Mouse (Mus musculus): ENCODE measurements around the gene Rbbp8nl. TPM values are rescaled to one million over a fixed set of nuclear protein-coding genes. Genes with fewer than 3 reads are reported as not detected.

The Rbbp8nl gene
- not detected for polyA plus RNA-seq (2017; shearing (Covaris generic))

GRCm38 (mm10) chr2:180289440-180290108 lies at the start of gene Rbbp8nl:
Gene Rbbp8nl, minus strand, starts transcription at chr2:180289879.
- ATAC-seq = no peak

- no peak for ATAC-seq
Observed at GRCm38 (mm10) chr2:180334551-180334986, 44.9 kb upstream of the Rbbp8nl start, which contains the start of gene Gata5. Gene Gata5, minus strand, starts transcription at chr2:180334699.

DNA sequence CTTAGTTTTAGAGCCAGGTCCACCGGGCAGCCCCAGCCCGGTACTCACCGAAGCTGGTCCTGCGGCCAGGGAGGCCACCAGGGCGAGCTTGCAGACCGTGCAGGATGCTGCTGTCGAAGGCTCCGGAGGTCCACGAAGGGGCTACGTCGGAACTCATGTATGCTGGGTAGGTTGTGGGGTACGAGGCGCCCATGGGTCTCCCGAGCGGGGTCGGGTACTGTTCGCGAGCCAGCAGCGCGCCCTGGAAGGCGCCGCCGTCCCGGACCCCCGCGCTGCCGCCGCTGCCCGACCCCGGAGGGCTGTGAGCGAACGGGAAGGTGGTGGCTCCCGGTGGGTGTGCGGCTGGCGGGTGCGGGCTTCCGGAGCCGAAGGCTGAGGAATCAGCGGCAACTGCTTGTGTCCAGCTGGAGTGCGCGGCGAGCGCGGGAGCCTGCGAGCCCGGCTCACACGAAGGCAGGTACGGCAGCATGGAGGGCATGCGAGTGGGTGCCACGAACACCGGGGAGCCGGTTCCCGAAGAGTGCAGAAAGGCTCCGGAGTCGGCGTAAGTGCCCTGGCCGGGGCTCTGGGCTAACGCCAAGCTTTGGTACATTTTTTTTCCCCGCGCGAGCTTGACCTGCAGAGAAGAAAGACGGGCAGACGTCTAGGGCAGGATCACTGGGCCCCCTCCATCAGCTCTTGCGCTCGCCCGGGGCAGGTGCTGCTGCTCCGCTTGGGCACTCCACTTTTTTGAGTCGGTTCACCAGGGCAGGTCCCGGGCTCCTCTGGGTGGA lies 44.3 kb upstream of the Rbbp8nl start:
- ATAC-seq = no peak

GRCm38 (mm10) chr2:180329466-180329865 lies 39.8 kb upstream of the Rbbp8nl start:
- ATAC-seq = no peak

DNA sequence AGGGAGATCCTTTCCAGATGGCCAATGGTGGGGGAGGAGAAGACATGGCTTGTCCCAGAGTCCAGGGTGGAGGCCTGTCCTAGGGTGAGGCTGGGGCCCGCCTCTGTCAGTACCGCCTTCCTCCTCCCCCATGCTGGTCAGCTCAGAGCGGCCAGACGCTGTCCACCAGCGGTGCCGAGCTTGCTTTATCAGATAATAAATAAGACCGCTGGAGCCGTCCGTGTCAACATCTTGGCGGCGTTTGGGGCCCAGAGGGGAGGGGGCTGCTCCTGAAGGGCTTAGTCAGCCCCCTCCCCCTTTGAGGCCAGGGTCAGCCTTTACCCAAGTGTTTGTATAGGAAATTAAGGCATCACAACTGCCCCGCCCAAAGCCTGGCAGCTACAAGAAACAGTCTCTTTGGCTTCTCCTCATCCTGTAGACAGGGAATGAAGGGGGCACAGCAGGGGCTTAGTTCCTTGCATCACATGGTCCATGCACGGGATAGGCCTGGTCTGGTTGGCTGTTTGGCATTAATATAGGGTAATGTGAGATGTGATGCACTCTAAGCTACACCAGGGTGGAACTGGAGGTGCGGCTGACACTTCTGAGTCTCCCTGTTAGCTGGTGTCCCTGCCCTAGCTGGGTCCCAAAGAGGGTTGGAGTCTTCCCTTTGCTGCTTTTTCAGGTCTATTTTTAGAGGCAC lies 33.1 kb upstream of the Rbbp8nl start:
- ATAC-seq = no peak

GRCm38 (mm10) chr2:180320216-180320615 lies 30.5 kb upstream of the Rbbp8nl start:
- no peak for ATAC-seq

DNA sequence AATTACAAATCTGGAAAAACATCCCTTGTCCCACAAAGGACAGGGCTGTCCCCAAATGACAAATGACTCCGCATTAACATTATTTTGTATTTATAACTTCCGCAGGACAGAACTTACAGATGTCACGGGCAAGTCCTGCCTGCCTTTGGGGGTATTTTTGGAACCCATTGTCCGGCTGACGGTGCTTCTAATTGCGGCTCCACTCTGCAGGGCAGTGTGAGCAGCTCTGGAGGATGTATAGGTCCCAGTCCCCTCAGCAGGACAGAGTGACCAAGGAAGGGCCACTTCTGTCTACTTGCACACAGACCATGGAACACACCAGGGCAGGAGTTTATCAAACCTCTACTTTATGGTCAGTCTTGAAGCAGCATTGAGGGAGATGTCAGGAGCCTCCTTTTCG lies 27.9 kb upstream of the Rbbp8nl start:
- no peak for ATAC-seq

GRCm38 (mm10) chr2:180314292-180314691 lies 24.6 kb upstream of the Rbbp8nl start:
- no peak for ATAC-seq

- ATAC-seq = no peak
Observed at GRCm38 (mm10) chr2:180311147-180311546, 21.5 kb upstream of the Rbbp8nl start.

DNA sequence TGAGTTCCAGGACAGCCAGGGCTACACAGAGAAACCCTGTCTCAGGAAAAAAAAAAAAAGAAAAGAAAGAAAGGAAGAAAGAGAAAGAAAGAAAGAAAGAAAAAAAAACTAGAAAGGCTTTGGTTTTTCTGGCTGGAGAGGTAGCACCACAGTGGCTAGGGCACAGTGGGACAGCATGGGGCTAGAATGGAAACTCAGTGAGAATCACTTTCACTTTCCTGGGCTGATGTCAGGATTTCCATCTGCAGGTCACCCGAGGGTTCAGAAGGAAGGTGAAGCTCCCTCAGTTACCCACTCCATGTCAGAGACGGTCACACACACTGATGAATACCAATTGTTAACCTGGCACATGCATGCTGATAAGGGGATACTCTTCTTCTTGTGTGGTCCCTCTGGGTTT lies 18.0 kb upstream of the Rbbp8nl start:
- ATAC-seq = peak; percentile 54

- no peak for ATAC-seq
Observed at GRCm38 (mm10) chr2:180306423-180307168, 16.9 kb upstream of the Rbbp8nl start.

- no peak for ATAC-seq
Observed at GRCm38 (mm10) chr2:180306009-180306408, 16.3 kb upstream of the Rbbp8nl start.

DNA sequence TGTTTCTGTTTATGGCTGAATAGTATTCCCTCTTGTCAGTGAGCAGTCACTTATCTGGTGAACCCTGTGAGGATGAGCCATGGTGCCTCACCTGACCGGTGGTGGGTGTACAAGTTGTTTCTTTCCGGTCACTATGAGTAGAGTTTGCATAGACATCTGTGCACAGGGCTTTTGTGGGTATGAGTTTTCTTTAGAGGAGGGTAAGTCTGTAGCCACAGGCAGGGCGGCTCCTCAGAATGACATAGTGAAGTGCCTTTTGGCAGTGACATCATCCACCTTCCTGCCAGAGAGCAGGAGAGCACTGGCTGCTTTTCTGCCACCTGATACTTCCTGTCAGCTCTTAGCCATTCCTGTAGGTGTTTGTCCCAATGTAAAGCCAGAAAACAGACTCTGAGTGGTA lies 15.8 kb upstream of the Rbbp8nl start:
- peak; percentile 69 for ATAC-seq

DNA sequence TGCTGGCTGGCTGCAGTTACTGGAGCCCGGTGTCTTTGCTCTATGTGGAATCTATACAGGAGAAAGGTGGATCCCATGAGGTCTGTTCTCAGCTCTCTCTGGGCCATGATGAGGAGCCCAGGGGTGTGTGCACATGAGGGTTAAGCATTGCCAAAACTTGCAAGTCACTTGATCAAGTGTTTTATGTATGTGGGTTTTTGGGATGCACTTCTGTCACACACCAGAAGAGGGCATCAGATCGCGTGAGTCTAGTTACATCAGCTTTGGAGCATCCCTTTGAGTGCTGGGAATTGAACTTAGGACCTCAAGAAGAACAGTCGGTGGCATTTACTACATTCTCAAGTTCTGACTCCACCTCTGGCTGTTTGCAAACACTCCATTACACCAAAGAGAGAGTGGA lies 14.9 kb upstream of the Rbbp8nl start:
- ATAC-seq = no peak

DNA sequence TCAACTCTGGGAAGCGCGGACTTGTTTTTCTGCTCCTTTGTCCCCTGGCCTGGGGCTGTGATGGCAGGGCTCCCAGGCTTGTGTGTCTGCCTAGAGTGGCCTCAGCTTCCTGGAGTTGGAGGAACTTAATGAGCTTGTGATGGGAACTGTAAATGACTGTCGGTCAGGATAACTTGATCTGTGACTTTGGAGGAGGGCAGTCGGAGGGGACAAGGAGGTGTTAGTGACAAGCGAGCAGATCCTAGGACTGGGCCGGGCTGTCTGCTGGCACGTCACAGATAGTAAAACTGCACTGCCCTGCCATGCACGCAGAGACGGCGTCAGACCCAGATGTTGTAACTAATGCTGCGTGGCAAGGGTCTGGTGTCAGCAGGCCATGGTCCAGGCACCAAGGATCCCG lies 13.8 kb upstream of the Rbbp8nl start:
- ATAC-seq = no peak

DNA sequence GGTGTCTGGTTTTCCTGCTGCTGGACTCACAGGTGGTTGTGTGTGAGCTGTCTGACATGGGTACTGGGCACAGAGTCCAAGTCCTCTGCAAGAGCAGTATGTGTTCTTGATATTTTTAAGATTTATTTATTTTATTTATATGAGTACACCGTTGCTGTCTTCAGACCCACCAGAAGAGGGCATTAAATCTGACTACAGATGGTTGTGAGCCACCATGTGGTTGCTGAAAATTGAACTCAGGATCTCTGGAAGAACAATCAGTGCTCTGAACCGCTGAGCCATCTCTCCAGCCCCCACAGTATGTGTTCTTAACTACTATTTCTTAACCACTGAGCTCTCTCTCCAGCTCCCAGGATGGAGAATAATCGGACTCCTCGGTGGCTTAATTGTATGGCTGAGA lies 12.5 kb upstream of the Rbbp8nl start:
- ATAC-seq = no peak

- ATAC-seq = no peak
Observed at GRCm38 (mm10) chr2:180300771-180301170, 11.1 kb upstream of the Rbbp8nl start.

- no peak for ATAC-seq
Observed at GRCm38 (mm10) chr2:180300252-180300651, 10.6 kb upstream of the Rbbp8nl start.

DNA sequence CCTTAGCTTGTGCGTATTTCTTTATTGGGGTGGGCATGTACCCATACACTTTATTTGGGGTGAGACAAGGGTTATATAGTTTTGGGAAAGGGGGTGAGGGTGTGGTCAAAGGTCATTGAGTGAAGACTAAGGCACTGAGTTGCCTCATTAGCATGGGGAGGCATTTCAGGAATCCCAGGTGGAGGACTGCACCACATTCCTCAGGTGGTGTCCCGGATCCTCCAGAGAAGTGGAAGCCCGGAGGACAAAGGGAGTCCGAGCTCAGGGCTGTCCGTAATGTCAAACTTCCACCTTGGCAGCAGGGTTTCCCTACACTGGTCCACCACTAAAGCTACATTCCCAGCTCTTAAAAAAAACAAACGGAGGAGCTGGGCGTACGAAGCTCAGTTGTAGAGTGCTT lies 3.2 kb upstream of the Rbbp8nl start:
- ATAC-seq = no peak

- no peak for ATAC-seq
Observed at GRCm38 (mm10) chr2:180292026-180292425, 2.3 kb upstream of the Rbbp8nl start.

DNA sequence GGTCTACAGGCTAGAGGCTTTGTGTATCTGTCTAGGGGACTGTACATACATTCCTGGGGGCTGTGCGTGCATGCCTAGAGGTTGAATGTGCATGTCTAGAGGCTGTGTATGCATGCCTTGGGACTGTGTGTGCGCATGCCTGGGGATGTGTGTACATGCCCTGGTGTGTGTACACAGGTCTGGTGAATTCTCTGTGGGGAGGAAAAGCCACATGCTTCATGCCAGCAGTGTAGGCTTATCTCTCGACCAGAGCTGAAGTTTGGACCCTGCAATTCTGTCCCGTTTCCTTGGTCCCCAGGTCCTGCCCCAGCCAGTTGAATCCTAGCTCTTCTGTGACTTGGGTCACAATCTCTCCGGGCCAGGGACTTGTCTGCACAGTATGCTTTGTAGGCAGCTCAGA lies 1.9 kb upstream of the Rbbp8nl start:
- no peak for ATAC-seq

- no peak for ATAC-seq
Observed at GRCm38 (mm10) chr2:180290503-180290902, 824 bp upstream of the Rbbp8nl start.

DNA sequence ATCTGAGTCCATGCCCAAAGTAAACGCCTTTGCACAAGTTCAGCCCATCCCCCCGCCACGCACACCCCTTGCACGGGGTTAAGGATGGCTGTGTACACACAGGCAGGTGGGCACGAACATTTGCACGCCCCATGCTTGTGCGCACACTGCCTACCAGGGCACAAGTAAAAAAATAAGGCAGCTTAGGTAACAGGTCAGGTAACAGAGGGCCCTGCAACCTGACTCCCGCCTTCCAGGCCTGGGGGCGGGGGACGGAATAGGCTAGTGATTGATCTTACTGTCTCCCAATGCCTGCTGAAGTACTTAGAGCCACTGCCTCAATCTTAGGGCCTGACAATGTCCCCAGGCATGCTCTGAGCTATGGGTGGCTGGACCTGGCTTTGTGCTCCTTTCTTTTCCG lies 713 bp downstream of the Rbbp8nl start:
- no peak for ATAC-seq

All from inflammation-experienced regulatory T-cells, adult 6 months (primary cell).